Mouse (Mus musculus): ENCODE measurements at regions not wholly inside any gene's neighbourhood (a gene's known extent, or its start where the extent isn't known, plus 50 kb on each side); places are given as distances from the start of the nearest gene placed in this dataset.

DNA sequence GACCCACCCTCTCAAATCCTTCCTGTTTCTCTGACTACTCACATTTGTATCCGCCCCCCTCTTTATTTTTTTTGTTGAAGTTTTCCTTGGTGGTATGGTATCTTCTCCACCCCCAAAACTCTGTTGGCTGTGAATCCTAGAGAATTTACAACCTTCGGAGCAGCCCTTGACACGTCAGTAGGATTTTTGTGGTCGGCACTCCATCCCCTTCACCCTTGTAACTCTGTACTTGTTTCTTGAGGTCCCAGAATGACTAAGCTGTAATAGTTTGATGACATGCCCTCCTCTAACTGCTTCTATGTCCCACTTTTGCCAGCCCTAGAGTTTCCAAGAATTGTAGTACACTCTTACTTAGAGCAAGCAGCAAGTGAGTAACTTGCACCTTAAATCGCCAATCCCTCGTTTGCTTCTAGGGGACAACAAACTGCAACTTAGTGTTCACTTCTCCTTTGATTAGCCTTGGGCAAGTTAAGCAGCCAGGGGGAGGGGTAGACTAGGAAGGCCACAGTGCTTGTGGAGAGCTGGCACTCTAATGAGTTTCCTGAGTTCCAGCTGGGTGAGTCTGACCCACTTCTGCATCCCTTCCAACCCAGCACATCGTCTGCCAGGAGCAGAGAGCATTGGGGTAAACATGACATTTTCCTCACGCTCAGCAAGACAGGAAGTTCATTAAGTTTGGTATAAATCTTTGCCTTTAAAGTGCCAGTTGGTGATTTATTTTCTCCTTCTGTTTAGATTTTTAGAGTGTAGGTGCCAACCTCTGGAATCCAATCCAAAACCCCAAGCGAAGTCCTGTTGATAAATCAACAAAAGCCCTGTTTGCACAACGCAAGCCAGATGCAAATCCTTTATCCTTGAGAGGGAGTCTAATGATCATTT, 118.7 kb downstream of the Foxa2 start:
- DNase-seq (ENCODE audit: low spot score in 2 of 2) = no peak

DNA sequence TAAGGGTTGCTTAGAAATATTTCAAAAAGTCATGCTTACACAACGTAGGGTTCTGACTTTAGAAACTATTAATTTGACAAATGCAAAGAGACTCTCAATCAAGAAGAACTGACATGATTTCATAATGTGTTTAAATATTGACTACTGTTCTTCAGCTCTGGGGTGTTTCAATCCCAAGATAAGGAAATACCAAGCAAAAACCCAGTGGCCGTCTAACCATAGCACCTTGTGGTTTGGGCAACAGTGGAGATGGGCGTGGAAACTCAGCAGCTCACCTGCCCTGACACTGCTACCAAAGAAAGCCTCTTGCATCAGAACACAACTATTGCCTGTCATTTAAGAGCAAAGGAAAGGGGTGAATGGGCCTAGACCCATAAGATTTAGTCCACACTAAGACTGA, 119.9 kb downstream of the Foxa2 start:
- DNase-seq (ENCODE audit: low spot score in 2 of 2) = no peak

DNA sequence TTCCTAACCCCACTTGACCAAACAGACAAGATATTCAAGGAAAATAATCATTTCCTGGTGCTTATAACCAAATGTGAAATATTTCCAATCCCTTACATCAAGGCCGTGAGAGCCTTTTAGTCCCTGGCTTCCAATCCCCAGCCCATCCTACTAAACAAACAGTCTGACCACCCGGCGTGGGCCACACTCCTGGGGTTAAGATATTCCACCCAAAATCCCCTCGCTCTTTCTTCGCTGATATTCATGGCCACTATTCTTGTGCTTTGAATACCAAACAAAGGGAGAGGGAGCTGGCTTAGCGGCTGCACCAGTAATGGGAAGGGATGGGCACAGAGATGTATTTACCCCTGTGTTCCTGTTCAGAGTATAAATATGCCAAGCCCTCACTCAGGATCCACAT, 139.4 kb downstream of the Foxa2 start:
- DNase-seq (ENCODE audit: low spot score in 2 of 2) = no peak

DNA sequence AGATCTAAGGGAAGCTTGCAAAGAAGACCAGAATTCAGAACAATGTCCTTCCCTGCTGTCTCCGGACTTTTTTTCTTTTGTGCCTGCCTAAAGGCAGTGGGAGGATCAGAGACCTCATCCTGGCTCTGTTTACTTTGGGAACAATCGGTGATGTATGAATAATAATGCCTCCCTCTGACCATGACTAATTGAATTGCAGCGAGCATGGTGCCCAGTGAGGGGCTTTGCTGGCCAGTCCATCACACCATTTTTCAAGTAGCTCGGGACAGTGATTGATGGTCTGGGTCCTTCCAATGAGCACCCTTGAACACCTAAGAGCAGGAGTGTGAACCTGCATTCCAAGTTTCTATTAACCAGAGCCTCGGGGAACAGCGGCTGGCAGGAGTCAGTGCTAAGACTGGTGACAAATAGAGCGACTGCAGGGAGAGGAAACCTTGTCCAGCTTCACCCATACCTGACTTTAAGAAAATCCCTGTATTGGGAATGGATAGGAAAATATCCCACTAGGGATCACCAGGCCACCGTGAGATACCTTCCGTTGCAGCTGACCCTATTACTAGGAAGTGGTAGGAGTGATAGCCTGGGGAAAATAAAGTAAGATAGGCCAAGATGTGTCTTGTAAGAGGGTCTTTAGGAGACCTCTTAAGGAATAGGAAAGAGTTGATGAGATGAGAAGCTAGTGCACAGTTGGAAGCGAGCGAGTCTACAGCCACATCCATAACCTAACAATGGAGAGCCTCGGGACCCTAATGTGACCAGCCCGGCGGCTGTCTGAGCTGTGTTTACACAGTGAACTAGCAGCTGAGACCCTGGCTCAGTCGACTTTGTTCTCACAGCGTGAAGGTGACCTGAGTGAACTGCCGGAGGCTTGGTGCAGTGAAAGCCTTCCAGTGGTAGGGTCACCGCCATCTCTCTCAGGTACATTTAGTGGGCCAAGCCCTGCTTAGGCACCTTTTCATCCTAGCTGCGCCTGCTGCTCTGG, 140.7 kb downstream of the Foxa2 start:
- DNase-seq (ENCODE audit: low spot score in 2 of 2) = no peak

DNA sequence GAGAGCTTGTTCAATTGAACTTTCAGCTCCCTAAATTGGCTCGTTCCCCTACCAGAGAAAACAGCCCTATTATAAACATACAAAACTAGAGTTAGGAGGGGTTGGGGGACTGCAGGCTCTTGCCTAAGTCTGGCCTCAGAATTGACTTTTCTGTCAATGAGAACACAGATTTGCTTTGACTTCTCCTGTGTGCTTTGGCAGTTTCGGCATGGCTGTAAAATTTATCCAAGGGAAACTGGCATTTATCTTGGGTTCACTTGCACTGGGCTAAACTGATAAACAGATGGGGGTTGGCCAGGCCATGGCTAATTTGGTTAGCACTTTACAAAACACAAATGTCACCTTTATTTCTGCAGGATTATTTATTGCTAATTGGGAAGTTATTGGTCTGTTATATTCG, 141.7 kb downstream of the Foxa2 start:
- DNase-seq (ENCODE audit: low spot score in 2 of 2) = no peak

DNA sequence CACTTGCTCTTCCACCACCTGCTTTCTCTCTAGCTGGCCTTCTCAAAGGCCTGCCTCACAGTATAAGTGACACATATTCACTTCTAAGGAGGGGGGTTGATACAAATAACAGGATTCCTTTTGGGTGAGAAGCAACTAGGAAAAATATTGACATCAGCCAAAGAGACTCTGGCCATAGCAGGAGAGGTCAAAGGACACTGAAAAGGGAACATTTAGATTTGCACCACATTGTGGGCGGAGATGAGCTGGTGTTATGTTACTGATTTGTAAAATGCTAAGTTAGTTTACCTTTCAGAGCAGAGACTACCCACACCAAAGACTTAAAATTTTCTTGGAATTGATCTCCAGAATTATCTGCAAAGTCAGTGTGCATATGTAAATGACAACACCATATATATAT, 147.5 kb downstream of the Foxa2 start:
- DNase-seq (ENCODE audit: low spot score in 2 of 2) = no peak

DNA sequence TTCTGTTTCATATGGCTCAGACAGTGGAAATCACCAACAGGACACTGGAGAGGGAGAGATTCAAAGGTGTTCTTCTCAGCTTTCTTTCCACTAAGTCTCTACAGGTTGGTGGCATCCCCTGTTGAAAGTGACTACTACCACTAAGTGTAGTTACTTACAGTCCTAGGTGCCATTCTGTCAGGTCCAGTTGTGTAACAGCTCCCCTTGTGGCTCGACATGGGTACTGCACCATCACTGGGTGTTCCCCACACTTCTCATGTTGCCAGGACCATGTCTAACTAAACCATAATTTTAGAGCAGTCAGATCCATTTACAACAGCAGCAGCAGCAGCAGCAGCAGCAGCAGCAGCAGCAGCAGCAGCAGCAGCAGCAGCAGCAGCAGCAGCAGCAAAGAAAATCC, 151.1 kb downstream of the Foxa2 start:
- peak; percentile 1 to 7 for DNase-seq (ENCODE audit: low spot score in 2 of 2)

DNA sequence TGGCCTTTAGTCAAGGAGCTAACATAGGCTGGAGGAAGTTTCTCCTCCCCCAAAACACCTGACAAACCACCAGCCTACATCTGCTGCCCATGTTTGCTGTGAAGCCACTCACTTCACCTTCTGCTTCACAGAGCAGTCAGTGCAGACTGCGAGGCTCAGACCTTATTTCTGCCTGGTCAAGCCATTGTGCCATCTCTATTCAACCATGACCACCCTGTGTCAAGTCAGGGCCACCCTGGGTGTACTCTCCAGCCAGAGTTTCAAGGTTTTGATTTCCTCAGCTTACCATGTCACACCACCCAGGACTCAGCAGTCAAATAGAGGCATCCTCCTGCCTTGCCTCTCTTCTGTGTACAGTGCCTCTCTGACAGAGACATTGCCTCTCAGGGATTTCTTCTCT, 152.6 kb downstream of the Foxa2 start:
- DNase-seq (ENCODE audit: low spot score in 2 of 2) = no peak

DNA sequence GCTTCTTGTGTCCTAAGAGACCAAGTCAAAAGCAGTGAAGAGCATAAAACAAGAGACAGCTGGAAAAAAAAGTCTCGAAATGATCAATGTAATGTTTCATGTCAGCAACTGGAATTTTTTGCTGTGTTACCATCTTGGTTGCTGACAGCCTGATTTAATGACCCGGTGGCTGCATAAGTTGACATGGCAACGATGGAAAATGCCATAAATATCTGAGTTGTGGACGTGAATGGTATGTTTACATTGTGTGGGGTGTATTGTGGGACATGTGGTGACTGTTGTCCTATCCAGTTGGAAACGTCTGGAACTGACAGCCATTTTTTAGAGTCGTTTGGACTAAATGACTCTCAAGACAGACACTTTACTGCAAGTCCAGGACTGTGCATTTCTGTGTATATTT, 160.6 kb downstream of the Foxa2 start:
- DNase-seq (ENCODE audit: low spot score in 2 of 2) = no peak

DNA sequence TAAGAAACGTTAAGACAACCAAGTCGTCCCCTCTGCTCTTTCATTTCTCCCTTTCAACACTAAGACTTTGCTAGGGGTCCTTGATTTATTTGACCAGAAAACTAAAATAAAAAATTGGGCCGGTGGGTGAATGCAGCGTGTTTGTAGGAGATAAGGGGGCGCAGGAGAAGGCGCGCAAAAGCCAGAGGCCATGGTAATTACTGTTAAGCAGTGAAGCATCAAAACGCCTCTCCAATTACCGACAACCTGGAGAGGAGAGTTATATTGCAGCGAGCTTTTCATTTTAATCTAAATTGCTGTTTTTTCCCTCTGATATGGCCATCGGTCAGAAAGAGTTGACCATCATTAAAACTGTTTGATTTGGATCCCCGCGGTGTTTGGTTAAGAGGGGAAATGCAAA, 168.9 kb downstream of the Foxa2 start:
- DNase-seq (ENCODE audit: low spot score in 2 of 2) = no peak

DNA sequence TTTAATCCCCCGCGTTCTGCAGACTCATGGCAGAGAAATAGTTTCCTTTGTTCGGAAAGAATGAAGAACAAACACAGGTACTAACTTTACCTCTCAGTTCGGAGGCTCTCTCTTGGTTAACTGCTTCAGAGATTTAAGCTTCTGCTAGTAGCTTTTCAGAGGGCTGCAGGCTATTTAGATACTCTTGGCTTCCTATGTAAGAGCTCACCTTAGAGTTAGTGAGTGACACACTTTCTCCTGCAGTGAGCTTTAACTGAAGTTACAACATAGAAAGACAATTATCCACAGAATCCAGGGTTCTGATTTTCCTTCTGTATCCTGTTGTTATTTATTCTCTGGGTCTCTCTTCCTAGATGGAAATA, 169.2 kb downstream of the Foxa2 start:
- DNase-seq (ENCODE audit: low spot score in 2 of 2) = no peak

DNA sequence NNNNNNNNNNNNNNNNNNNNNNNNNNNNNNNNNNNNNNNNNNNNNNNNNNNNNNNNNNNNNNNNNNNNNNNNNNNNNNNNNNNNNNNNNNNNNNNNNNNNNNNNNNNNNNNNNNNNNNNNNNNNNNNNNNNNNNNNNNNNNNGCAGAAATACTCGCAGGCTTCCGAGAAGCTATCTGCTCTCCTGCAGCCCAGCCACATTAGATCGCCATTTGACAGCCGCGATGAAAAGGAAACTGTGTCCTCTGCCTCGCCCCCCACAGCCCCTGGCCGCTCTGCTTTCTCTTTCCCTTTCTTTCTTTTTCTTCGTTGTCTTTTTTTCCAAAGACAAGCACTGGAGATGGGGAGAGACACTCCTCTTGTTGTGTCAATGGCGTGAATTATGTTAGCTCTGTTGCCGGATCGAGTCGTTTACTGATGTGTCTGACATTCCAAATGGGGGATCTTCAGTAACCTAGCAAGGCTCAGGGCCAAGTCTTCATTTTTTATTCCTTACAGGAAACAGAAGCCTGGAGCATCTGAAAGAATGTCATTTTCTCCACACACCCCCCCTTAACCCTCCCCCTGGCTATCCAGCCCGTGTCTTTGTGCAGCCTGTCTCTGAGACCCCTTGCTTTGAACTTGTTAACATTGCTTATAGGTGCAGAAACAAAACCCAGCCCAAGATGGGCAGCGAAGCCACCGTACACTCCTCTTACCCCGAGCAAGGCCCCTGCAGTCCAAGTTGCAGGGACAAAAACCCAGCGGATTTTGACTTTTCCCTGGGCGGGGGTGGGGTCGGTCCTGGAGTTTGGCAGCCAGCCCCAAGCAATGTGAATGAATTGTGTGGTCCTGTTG, 169.8 kb downstream of the Foxa2 start:
- no peak for DNase-seq (ENCODE audit: low spot score in 2 of 2)

DNA sequence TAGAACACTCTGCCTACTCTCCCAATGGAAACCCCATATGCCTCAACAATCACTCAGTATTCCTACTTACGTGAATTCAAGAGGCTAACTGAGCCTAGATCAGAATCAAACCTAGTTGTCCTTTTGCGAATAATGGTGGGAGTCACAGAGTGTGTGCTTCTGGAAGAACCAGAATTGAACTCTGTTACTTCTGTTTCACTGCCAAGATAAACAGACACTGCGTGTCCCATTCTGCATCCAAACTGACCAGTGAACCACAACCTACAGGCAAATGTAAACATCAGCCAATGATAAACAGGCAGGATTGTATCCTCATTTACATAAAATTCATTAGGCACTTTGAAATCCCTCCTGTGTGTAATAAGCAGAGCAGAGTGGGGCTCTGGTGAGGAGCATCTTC, 173.8 kb downstream of the Foxa2 start:
- DNase-seq (ENCODE audit: low spot score in 2 of 2) = no peak

DNA sequence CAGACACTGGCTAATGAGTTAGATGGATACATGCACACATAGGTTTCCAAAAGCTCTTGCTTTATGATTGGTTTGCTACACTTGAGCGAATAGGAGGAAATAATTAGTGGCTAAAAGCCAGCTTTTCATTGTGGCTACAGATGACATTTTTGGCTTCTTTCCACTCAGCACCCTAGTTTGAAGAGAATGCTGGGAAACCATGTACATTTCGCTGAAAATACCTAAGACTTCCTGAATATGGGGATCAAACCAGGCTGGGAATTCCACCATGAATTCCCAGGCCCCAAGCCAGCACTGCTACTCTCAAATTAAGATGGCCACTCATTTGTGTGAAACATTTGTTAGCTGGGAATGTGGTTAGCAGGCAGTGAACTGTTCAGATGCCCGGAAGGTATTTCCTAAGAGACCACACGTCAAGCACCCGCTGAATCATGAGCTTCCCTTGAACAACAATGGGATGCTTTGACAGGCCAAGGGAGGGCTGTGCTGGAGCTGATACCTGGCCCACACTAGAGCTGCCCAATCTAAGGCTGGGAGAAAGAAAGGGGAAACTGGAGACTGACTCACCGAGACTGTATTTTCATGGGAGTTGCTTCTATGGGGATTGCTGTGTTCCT, 195.5 kb downstream of the Foxa2 start:
- DNase-seq (ENCODE audit: low spot score in 2 of 2) = no peak

DNA sequence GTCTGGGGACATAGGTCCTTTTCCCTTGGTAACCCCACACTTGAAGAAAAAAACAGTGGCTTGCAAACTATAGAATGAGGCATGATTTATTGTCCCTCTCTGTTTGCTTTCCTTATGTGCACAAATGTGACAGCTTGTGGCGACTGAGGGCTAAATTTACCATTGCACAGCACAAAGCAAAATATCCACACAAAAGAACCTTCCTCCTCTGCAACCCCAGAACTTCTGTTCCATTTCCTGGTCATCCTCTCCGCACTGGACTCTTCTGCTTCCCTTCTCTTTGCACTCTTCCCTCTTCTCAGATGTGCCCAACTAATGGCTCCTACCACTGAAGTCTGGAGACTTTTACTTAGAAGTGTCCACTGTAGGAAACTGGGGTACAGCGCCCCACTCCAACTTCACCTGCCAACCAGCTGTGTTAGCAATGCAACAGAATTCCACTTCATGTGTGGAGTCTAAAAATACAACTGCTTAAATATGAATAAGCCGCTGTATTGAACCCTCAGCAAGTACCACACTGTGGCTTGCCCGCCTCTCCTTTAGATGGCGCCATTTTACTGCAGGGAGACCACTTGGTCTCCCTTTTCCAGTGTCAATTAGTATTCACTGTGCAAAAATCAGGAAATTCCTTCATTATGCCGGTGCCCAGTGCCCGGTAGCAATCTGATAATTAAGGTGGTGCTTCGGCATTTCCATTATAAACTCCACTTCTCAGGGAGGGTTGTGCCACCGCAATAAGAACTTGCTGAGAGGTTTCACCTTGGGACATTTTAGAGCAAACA, 199.6 kb downstream of the Foxa2 start:
- DNase-seq (ENCODE audit: low spot score in 2 of 2) = no peak

DNA sequence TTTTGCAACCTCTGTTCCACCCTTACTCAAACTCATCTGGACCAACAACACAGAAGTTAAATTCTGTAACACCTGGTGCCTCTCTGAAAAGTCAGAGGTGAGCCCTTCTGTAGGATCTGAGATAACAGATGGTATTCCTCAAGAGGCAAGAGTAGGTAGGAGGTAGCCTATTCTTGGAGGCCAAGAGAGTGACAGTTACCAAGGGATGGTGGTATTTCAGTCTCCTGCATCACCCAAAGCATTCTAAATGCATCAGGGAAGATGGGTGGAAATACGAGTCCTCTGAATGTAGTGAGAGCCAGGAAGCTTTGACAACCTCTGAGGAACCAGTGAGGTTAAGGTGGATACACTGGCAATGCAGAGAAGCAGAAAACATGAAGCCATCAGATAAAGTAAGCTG, 201.5 kb downstream of the Foxa2 start:
- no peak for DNase-seq (ENCODE audit: low spot score in 2 of 2)

DNA sequence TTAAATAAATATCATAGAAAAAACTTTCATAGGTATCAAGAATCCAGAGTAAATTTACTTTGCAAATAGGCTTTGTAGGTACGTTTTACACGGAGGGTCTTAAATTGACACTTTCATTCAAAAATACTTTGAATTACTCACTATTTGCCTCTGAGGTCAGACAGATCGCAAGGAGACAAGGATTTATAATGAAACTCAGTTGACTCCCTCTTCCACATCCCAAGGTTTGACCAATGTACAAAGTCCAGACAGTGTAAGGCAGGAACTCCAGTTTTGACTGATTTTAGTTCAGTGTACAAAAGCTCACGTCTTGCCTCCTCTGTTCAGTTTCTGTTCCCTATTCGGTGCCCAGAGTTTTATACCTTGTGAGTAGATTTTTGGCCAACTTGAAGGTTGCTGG, 205.8 kb downstream of the Foxa2 start:
- DNase-seq (ENCODE audit: low spot score in 2 of 2) = no peak

DNA sequence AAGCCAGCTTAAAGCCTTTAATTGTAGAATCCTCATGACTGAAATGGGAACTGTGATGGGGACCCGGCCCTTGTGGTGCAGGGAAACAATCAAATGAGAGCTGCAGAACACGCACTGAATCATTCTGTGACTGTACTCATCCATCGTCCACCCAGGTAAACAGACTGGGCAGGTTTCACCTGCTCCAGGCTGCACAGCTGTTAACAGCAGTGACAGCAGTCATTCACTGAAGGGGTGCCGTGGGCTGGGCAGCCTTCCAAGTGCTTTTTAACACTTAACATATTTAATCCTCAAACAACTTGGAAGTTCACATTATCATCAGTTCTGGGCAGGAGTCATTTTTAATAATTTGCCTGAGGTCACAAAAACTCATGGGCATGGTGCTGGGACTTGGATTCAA, 208.2 kb downstream of the Foxa2 start:
- no peak for DNase-seq (ENCODE audit: low spot score in 2 of 2)

DNA sequence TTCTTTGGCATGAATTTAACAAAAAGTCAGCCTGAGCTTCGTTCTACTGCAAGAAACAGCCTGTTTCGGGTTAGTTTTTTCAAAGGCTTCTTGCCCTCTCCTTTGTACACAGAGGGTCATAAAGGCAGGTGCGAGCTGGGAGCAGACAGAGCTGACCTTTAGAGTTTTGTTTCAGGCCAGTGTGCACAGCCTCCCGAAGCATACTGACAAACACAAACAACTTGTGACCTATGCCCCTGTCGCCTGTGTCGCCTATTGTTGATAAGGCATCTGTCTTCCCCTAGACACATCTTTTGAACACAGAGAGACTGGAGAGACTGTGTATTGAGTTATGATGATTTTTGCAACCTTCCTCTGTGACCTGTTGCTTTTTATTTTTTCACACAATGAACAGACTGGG, 216.2 kb downstream of the Foxa2 start:
- DNase-seq (ENCODE audit: low spot score in 2 of 2) = no peak

DNA sequence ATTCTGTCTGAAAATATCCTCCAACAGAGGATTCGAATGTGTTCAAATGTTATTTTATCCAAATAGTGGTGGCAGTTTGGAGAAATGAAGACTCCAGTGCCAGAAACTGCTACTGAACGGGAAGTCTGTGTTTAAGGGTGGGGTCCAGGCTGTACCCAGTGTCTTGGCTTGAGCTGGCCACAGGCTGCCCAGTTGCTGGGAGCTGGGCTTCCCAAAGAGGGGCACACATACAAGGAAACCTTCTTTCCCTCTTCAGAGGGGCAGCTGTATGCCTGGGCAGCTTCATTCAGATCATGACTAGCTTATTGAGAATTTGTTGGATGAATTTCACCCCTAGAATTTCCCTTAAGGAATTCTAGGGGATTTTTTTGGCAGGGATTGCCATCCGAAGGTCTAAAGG, 229.8 kb downstream of the Foxa2 start:
- DNase-seq (ENCODE audit: low spot score in 2 of 2) = no peak

DNA sequence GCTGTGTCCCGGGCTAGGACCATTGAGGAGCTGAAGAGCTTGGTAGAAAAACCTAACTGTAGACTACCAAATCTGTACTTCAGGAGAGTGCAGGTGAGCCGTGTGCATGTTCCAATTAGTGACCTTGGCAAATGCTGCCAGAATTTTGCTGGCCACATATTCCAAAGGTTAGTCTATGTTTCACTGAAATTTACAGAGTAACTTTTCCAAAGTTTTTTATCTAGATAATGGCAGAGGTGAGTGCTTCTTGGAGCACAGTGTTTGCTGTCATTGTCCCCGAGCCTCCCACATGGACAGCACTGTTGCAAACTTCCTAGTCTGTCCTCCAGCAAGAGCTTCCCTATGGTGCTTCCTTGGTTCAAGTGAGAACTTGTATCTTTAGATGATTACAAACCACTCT, 232.5 kb downstream of the Foxa2 start:
- no peak for DNase-seq (ENCODE audit: low spot score in 2 of 2)

All from natural killer cell, adult 2 months (primary cell).